Mouse (Mus musculus) cerebellum, postnatal 25 days (tissue): ENCODE data around the gene Mup4.
"Not testable (repeated sequence)": the region's sequence is repeated elsewhere in the genome, so short reads cannot be mapped to it uniquely, and the experiment has no call there.

ENCODE experiments used
- DNase-seq, 2 experiments: peaks; one replicate each; pipeline ENCODE4 v3.0.0; 2021; ENCODE audit warnings: mixed read lengths in 2 of 2

Gene Mup4

DNA sequence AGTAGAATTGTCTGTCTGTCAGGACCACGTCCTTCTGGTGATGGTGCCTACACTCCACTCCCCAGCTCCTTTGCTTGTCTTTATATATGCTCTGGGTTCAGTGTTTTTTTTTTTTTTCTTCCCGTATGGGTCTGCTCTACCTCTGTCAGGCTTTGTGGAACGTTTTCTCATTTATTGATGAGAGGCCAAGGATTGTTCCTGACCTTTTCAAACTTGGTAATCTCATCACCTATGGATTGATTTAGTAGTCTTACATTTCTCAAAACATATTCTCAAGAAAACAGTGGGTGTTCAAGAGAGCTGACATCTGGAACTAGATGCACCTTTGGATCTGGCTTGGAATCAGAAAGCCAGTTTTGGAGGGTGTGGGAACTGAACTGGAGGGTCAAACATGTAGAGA, at the start of gene Mup4:
Gene Mup4 (minus strand): TSS at position 101 of the 400 bp plus-strand sequence.
- DNase-seq = no peak

DNA sequence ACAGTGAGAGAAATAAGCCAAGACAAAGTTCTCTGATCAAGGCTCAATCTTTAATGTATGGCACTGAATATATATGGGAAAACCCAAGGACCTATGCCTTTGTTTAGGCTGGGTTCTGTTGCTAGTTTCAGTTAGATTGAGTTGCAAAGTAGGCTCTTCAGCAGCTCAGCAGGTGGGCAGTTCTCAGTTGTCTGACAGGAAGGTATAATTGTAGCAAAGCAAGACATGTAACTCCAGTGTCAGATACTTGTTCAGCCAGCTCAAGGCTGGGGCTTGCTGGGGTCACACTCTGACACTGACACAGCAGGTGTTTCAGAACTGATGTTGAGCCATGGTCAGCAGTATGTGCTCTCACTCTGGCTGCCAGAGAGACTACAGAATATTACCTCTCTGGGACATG, 37.4 kb upstream of the Mup4 start:
- not testable (repeated sequence) for DNase-seq

DNA sequence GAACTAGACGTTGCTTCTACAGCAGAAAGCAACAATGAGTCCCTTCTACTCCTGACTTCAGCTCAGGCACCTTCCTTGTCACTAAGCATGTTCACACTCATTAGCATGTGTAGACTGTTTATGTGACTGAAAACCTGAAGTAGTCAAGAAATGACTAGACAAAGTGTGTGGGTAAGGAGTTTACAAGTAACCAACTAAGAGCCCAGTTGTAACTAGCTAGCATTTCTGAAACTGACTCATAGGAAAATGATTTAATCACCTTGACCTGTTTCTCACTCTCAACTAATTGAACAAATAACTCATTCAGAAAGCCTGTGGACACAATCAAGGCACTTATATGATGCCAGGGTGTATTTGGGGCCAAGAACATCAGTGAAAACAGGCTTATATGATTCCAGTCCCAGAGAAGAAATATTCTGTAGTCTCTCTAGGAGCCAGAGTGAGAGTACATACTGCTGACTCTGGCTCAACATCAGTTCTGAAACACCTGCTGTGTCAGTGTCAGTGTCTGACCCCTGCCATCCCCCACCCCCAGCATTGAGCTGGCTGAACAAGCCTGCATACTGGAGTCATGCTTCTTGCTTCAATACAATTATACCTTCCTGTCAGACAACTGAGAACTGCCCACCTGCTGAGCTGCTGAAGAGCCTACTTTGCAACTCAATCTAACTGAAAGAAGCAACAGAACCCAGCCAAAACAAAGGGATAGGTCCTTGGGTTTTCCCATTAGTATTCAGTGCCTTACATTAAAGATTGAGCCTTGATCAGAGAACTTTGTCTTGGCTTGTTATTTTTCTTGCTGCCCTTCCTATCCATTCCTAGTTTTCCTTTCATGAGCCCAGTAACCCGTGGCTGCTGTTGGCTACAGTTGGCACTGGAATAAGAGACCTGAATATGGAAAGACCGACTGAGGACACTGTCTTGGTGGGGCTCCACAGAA, 3.2 kb upstream of the Mup4 start, which contains the start of gene Mup6:
Gene Mup6 (plus strand): TSS at position 890 of the 940 bp plus-strand sequence.
- no peak for DNase-seq

DNA sequence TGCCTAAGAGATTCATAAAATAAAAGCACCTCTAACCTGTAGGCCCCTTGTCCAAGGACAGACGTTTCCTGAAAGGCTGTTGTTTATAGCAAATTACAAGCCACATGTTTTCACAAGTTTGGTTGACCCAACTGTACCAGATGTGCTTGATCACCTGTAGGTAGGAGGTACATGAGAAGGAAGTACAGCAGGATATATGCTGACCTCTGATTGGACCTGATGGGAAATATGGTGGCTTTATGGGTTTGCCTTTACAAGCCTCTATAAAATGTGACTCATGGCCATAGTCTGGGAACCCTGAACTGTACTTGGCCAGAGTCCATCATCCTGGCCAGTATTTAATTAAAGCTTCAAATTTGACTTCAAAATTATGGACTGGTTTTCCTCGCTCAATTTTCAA, 23.0 kb downstream of the Mup4 start:
- DNase-seq = no peak

GRCm38 (mm10) chr4:59932505-59933281, 27.8 kb downstream of the Mup4 start:
- peak; percentile 31 to 34 for DNase-seq

GRCm38 (mm10) chr4:59928347-59928746, 32.2 kb downstream of the Mup4 start:
- DNase-seq = peak; percentile 72 to 83

DNA sequence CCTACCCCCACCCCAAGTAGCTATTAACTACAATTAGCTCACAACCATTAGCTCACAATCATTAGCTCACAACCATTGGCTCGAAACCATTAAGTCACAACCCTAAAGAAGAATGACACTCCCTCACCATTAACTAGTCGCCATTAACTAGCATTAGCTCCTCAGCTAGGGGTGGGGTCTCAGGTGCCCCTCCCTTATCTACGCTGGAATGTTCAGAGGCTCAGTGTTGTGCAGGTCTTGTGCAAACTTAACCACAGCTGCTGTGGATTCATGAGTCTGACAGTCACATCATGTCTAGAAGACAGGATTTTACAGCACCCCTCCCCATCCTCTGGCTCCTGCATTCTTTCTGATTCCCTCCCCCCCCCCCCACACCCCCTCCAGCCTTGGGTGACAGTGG, 32.8 kb downstream of the Mup4 start:
- DNase-seq = no peak

DNA sequence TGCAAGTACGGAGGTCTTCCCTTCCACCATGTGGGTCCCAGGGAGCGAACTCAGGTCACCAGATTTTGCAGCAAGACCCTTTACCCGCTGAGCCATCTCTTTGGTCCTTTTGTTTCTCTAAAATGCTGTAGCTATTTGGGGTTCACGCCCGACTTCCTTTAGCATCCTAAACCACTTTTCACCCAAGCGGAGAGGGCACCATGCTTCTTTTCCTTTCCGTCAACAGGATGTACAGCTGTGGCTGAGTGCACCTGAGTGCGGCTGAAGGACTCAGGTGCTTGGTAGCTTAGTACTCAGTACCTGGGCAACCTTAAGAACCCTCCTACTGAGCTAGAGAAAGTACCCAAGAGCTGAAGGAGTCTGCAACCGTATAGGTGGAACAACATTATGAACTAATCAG, 35.4 kb downstream of the Mup4 start:
- DNase-seq = no peak

DNA sequence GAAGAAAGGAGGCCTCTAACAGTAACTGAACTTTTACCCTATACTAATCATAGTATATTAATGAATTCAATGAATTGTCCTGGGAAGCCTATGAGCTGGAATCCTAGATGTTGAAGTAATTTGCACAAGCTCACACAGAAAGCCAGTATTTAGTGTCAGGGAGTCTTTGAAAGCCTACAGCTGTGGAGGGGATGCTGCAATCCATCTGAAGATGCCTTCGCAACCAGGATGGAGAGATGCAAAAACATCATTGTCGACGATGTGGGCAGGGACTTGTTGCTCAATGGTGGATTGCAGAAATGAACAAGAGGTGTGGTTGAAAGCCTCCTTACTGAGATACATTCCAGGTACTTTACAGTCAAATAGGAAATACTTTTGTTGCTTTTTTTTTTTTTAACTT, 42.5 kb downstream of the Mup4 start:
- no peak for DNase-seq

DNA sequence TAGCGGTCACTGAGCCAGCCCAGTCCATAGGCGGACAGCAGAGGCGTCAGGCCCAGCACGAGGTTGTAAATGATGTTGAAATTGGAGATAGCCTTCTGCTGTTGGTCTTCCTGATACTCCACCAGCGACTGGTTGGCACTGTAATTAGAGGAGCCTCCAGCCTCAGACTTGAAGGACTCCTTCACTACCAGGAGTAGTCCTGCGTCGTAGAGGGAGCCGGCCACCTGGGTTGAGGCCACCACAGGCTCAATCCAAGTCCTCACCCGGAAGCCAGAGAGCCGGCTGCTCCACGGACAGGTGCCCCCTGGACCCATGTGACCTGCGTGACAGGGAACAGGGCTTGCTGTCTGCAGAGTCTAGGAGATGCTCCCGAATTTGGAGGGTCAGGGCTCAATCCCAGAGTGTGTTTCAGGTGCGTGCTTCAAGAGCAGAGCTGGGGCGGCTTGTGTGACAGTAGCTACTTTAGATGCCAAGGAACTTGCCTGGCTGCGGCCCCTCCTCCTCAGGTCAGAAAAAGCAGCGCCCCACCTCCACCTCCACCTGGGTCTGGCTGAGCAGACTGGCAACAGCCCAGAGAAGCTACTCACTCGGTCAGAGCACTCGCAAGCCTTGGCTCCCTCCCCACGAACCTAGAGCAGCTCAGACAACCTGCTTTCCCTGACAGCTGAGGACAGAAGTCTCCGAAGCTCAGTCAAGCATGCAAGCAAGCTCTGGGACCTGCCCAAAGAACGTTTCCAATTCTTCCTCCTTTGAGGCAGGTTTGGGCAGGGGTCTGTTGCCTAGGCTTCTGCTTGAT, 45.7 kb downstream of the Mup4 start, which contains the start of gene Slc46a2:
Gene Slc46a2 (minus strand): TSS at position 449 of the 796 bp plus-strand sequence.
- peak; percentile 50 to 71 for DNase-seq

GRCm38 (mm10) chr4:59908785-59909184, 51.7 kb downstream of the Mup4 start:
- no peak for DNase-seq

- no peak for DNase-seq
Observed at GRCm38 (mm10) chr4:59907657-59908230, 52.8 kb downstream of the Mup4 start.

- no peak for DNase-seq
Observed at GRCm38 (mm10) chr4:59907092-59907491, 53.4 kb downstream of the Mup4 start.
